Mouse (Mus musculus): ENCODE results near the gene Gm11273. TPM values are rescaled to one million over a fixed set of nuclear protein-coding genes. Genes with fewer than 3 reads are reported as not detected.
"Not testable (repeated sequence)": the region's sequence is repeated elsewhere in the genome, so short reads cannot be mapped to it uniquely, and the experiment has no call there.

Gene Gm11273
- 100 to 1,000 TPM; 216 to 225 TPM for total RNA-seq (2021)

DNA sequence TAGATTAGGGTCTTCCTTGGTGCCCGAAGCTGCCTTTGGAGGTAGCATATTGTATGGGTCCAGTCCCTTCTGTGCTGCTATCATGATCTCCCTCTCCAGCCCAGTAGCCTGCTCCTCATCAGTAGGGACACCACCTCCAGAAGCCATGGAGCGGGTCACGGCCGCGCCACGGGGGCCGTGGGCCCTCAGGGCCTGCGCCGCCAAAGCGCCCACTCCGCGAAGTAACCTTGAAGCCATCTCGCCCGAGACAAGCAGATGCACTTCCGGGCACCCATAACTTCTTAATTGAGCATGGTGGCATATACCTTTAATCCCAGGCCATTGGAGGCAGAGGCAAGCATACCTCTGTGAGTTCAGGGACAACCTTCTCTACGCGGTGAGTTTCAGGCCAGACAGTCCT is at the start of gene Gm11273:
Gm11273 (minus strand) TSS at position 237 of the 400 bp plus-strand sequence.
- DNase-seq; intact Hi-C loops (cut with DNase I): not testable (repeated sequence)

DNA sequence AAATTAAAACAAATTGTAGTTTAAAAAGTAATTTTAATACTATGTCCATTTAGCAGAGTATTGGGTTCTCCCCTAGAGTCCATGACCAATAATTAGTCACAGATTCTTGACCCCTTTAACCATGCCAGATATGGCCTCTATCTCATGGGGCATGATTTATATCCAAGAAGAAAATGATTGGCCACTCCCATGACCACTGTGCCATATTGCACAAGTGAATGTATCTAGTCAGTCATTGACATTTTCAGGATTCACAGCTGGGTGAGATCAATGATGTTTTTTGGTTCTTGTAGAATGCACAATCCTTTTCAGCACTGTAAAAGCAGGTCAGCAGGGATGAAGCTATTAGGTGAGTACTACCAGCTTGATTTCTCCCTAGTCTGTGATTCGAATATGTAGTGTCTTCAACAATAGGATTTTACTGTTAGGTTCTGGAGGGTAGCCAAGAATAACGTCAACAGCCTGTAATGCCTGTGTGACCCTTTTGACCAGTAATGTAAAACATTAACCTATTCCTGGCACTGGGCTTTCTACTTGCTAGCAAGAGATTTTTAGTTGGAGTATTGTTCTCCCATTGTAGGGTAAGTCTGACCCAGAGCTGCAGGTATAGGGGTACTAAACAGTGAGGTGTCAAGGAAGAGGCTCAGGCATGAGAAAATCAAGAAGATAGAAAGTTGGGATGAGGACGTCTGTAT is 49.3 kb upstream of the Gm11273 start:
- no peak for DNase-seq
- intact Hi-C loops (cut with DNase I): no loop called here

DNA sequence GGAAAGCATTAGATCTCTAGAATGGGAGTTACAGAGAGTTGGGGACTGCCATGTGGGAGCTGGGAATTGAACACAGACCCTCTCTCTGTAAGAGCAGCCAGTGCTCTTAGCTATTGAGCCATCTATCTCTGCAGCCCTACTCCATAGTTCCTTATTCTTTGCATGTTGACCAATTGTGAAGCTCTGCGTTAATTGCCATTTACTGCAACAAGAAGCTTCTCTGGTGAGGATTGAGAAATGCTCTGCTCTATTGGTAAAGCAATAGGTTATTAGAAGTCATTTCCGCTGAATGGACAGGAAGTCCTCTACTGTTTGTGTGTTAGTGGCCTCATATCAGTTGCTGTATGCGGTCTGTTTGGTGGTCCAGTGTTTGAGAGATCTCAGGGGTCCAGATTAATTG is 48.3 kb upstream of the Gm11273 start:
- DNase-seq: no peak
- intact Hi-C loops (cut with DNase I): no loop called here

DNA sequence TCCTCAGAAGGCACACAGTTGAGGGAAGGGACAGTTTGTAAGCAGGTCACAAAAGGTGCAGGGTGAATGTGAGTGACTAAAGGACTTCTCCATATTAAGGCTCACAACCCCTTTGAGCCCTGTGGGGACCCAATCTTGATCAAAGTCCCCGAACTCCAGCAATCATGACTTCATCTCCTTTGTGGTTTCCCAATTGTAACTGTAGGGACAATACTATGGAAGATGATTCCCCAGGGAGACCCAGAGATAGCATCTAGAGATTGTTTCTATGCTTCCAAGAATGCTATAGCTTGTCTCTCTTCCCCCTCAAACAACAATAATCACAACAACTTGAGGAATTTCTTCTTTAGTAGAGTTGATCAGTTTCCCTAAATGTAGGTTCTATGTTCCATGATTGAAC is 41.5 kb upstream of the Gm11273 start, which contains the start of gene Olfr1366:
Olfr1366 (minus strand) TSS at position 101 of the 400 bp plus-strand sequence.
- intact Hi-C loops (cut with DNase I): no loop called here
- DNase-seq: no peak

DNA sequence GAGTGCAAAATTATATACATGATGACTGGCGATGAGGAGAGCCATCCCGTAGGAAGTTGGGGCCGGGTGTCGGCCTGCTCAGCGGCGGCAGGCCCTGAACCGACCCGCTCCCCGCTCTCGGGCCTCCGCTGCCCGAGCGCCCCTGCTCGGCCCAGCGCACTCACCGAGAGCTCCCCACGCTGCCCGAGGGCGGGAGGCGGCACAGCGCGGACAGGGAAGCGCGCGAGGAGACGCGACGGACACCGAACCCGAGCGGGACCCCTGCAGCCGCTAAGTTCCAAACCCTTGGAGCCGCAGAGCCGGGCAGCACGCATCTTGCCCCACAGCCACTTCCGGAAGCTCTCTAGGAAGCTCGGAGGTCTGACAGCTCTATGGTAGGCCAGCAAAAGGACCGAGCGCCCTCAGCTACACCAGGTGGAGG is 29.6 kb upstream of the Gm11273 start, which contains the start of gene Zkscan8:
Zkscan8 (minus strand) TSS at position 340 of the 421 bp plus-strand sequence.
- intact Hi-C loops (cut with DNase I): loop anchor here (2.0 to 5.0 kb wide), 4 partner anchors 24 to 168 kb away; partner anchors contain the start of genes Gm10065, Zkscan3, Zkscan4 and Zscan12
- peak; percentile 94 for DNase-seq

DNA sequence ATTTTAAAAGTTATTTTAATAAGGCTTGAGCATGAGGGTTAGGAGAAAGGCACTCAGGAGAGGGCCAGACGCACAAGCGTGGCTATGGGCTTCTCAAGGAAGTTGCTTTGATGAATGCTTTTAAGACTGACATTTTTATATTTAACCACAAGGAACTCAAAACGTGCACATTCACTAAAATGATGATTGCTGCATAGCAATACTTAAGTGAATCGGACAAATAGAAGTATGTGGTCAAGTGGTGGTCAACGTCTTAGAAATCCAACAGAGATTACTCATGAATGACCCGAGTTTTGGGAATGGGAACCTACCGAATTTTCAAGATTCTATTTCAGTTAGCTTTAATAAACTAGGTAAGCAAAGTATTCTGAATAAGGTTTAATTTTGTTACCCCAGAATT is 28.9 kb upstream of the Gm11273 start:
- intact Hi-C loops (cut with DNase I): loop anchor here (2.0 to 5.0 kb wide), 4 partner anchors 23 to 167 kb away; partner anchors contain the start of genes Gm10065, Zkscan3, Zkscan4 and Zscan12
- DNase-seq: no peak

DNA sequence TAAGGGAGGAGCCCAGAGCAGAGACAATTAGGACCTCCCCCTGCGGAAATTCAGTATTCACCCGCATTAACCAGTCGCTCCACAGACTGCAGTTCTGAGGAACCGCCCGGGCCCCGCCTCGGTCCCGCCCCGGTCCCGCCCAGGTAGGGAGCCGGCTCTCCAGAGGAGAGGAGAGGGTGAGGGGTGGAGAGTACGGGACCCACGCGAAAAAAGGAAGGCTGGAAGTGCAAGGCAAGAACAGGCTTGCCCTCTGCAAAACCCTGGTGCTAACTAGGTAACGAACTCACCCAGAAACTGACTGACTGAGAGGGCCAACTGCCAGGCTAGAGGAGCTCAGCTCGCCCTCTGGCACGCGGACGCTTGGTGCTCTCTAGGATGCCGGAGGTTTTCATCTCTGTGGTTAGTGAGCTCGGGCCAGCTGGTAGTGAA is 5.0 kb upstream of the Gm11273 start:
- intact Hi-C loops (cut with DNase I): loop anchor here (2.0 to 5.0 kb wide), 4 partner anchors 25 to 99 kb away; partner anchors contain the start of genes Nkapl and Zkscan8
- DNase-seq: peak; percentile 83 to 86

DNA sequence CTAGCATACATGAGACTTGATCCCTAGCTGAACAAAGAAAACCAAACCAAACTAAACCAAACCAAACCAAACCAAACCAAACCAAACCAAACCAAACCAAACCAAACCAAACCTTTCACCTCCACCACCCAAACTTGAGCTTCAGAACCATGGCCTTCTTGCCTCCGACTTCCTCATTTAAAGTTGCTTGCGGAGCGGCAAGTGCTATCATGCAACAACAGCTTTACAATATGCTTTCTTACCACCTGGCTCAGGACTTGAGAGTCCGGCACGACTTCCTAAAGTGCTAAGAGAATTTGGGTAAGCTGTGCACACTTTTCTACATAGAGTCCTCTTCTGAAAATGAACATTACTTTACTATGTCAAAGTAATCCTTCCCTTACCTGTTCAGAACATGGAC is 1.1 kb upstream of the Gm11273 start:
- no peak for DNase-seq
- intact Hi-C loops (cut with DNase I): no loop called here

DNA sequence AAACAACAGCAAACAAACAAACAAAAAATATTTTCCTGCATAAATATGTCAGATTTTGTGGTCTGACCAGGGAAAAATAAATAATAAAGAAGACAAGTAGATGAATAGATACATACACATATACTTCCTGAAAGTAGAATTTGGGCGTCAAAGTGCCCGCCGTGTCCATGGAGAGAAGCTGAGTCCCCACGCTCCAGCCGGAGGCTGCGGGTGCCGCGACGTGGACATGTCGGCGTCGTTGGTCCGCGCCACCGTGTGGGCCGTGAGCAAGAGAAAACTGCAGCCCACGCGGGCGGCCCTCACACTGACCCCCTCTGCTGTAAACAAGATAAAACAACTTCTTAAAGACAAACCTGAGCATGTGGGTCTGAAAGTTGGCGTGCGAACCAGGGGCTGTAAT is 6.1 kb downstream of the Gm11273 start, which contains the start of gene AK157302:
AK157302 (plus strand) TSS at position 144 of the 400 bp plus-strand sequence.
- intact Hi-C loops (cut with DNase I): no loop called here
- DNase-seq: no peak

DNA sequence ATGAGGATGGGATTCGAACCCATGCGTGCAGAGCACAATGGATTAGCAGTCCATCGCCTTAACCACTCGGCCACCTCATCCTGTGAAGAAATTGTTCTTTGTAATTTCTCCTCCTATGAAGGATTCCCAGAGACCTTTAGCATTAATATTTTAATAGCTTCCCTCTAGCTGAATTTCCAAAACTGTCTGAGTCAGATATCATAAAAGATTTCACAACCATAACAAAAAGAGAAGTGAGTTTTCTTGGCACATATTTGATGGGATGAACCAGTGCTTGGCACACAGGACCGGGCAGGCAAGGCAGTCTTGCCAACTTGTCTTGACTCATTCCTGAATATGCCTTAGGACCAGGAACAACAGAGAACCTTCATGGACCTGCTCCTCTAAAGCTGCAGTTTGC is 8.4 kb downstream of the Gm11273 start:
- intact Hi-C loops (cut with DNase I): no loop called here
- no peak for DNase-seq

DNA sequence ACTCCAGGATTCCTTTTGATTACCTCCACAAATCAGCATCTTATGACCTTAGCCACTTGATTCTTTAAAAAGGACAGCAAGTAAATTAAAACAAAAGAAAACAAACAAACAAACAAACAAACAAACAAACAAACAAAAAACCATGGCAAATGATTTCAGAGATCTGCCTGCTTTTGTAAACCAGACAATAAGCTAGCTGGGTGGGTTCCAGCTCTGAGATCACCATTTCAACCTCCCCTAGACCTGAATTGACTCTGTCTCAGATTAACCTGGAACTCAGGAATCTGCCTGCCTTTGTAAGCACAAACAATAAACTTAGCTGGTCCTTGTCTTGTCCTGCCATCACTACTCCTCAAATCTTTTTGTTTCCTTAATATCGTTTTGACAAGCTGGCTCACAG is 14.3 kb downstream of the Gm11273 start:
- DNase-seq: no peak

DNA sequence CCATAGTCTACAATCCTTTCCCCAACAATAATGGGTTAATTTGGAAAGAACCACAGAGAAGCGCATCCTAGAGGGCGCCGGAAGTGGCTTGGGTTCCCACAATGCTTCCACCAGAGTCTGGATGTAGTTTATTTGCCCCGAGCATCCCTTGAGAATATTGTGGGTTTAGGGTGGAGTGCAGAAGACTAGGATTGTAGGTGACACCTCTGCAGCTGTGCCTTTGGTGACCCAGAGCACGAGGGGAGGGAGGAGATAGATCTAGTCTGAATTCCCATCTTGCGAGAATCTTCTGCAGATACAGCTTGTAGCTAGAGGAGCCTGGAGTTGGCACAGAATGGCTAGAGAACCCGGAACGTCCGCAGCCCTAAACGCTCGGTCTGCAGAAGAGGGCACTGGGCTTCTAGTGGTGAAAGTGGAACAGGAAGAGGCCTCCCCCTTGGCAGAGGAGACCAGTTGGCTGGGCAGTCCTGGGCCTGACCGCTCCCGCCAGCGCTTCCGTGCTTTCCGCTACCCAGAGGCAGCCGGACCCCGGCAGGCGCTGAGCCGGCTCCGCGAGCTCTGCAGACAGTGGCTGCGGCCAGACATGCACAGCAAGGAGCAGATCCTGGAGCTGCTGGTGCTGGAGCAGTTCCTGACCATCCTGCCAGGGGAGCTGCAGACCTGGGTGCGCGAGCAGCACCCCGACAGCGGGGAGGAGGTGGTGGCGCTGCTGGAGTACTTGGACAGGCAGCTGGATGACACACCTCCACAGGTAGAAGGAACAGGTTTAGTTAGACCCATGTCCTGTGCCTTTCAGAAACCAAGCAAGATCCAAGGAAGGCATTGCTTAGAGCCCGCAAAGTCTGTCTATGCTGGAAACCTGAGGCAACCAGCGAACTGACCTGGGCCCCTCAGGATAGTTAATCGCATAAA is 22.2 kb downstream of the Gm11273 start, which contains the start of the genes Zkscan4 and Gm10065:
Zkscan4 (plus strand) TSS at position 149 of the 912 bp plus-strand sequence.
Gm10065 (minus strand) TSS at position 683 of the 912 bp plus-strand sequence.
- intact Hi-C loops (cut with DNase I): loop anchor here (2.0 to 5.0 kb wide), 2 partner anchors 24 to 53 kb away; partner anchors contain the start of gene Zkscan8
- DNase-seq: peak; percentile 73 to 84

More for the DNA sequence above, 14.3 kb downstream of the Gm11273 start:
- intact Hi-C loops (cut with DNase I): no loop called here

DNA sequence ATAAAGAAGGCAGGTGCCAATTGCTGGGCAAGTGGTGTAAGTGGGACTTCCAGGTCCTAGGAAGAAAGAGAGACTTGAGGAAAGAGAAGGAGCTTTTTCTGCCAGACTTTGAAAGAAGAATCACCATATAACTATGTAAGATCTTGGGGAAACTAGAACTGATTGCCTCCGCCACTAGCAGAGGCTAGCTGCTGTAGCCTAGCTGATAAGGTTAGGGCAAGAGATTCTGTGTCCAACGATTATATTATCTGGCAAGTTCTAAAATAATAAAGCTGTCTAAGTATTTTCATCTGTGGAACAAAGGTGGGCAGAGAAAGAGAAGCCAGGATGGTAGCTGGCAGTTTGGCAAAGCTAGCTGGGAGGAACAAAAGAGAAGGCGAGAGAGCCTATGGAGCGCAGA is 28.8 kb downstream of the Gm11273 start:
- intact Hi-C loops (cut with DNase I): no loop called here
- no peak for DNase-seq

DNA sequence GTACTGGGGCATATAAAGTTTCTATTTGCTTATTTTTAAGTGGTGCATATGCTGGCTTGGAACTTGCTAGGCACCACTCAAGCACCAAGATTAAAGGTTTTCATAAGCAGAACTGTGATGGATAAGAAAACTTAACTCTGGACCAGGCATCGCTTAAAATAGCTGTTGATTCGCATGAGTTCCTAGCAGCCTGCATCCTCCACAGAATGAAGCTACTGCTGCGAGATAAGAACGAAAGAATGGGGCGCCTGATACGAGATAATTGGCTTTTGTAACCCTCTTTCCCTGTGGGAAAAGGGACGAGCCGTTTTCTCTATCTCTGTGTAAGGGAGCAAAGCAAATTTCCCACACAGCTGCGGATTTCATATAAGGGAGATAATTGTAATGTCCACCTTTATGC is 32.1 kb downstream of the Gm11273 start:
- intact Hi-C loops (cut with DNase I): loop anchor here (5.0 kb wide), 1 partner anchor 38 kb away; no protein-coding TSS in a partner anchor
- DNase-seq: no peak

DNA sequence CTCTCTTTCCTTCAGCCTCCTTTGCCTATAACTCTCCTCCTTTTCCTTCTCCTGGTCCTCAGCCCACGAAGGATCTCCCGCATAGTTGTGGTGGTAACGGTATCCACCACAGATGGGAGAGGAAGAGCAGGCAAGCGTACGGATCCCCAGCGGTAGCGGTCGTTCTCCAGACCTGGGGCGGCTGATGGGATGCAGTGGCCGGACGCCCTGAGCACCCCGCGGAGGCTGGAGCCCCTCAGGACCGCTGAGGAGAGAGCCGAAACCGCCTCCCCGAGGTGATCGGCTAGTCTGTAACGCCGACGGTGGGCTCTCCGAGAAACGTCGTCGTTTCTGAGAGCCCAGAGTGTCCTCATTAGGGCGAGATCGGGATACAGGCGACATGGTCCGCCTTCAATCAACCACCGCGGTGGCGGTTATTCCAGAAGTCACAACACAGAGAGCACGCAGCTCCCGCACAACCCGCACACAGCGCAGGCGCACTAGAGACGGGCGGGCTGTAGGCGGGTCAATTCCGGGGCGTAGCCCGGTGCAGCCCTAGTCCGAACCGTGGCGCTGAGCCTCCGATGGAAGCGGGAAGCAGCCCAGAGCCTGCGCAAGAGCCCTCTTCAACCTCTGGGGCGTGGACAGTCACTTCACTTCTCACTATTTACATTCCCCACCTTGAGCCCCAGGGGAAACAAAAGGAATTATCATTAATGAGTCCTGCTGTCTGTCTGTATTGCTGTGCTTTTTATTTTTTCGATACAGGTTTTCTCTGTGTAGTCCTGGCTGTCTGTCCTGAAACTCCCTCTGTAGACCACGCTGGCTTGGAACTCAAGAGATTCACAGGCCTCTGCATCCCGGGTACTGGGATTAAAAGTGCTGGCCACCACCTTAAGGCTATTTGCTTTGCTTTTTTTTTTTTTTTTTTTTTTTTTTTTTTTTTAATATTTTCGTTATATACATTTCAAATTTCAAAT is 32.9 kb downstream of the Gm11273 start, which contains the start of gene Nkapl:
Nkapl (minus strand) TSS at position 449 of the 959 bp plus-strand sequence.
- intact Hi-C loops (cut with DNase I): loop anchor here (5.0 kb wide), 1 partner anchor 39 kb away; no protein-coding TSS in a partner anchor
- peak; percentile 84 to 86 for DNase-seq

DNA sequence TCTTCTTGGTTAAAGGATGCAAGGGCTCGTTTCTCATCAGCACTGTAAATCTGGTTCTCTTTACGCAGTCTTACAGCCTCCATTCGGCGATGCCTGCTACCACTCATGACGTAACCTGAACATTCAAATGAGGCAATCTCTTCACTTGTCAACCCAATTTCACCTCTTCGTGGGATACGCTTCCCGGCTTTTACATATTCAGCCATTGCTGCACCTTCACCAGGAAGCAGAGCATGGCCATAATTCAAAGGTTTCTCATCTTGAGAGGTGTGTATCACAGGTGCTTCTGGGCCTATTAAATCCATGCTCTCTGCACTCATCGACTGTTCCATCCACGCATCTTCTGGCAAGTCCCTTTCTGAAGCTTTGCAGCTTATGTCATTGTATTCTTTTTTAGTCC is 33.9 kb downstream of the Gm11273 start:
- DNase-seq: no peak
- intact Hi-C loops (cut with DNase I): loop anchor here (5.0 kb wide), 1 partner anchor 40 kb away; no protein-coding TSS in a partner anchor

DNA sequence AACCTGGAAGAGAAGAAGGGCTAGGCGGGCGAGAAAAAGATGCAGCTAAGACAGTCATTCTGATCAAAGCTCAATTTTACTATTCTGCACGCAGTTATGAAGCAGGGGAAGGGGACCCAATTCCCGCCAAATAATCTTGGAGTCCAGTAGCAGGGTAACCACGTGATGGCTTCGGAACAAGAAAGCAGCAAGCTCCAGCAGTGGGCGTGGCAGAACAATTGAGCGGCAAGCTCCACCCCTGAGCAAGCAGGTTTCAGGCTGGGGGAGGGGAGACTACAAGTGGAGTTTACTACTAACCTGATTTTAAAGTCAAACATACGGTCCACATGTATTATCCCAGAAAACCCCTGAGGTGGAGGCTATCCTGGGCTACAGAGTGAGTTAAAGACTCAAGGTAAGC is 38.7 kb downstream of the Gm11273 start:
- DNase-seq; intact Hi-C loops (cut with DNase I): not testable (repeated sequence)

DNA sequence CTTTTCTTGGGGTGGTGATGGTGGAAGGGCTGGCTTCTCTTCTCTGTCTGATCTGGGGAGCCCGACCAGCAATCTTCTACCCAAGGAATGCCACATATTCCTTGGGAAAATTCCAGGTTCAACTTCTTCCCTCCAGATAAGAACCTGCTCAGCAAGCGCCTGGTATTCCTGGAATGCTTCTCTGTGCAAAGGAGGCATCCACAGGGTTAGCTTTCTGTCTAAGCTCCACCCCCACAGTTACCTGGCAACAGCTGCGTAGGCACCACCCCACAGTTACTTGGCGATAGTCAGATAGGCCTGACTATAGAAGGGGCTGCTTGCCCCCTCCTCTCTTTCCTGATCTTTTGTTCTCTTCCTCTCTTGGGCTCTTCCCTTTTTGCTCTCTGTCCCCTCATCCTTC is 44.9 kb downstream of the Gm11273 start:
- intact Hi-C loops (cut with DNase I): no loop called here
- no peak for DNase-seq

DNA sequence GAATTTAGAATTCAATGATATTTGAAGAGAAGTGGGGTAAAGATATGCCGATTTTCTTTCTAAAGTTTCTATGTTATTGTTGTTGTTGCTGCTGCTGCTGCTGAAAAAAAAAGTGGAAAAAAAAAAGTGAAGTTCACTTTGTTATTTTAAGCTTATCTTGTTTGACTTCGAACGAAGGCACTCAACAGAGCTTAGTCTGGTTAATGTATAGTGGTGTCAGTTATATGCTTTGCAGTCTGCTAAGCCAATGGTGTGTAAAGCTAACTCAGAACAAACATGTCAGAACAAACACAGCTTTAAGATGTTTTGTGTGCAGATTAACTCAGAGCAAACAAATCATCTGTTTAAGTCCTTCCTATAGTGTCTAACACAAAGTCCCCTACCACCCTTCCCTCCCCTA is 47.1 kb downstream of the Gm11273 start:
- intact Hi-C loops (cut with DNase I): loop anchor here (2.0 to 5.0 kb wide), 2 partner anchors 25 to 92 kb away; partner anchors contain the start of genes Gm10065, Zkscan4 and Zscan12

More for the DNA sequence above, 47.1 kb downstream of the Gm11273 start:
- no peak for DNase-seq

Measured in heart, postnatal 10 days (tissue).